Mouse (Mus musculus) forebrain, embryonic 15.5 days (tissue): Measurements from ENCODE around the gene Glra4. TPM values are rescaled to one million over a fixed set of nuclear protein-coding genes. Genes with fewer than 3 reads are reported as not detected.
A peak's percentile ranks its signal among the peaks of the same experiment; 100 is the strongest.

Experiments
- ATAC-seq: fragments of 200-750 bp; cut with Nextera tagmentation; replicated peaks from 2 replicates; pipeline ENCODE4 v1.8.0; 2017; ENCODE audit warnings: mild to moderate bottlenecking, moderate TSS enrichment, moderate library complexity
- H3K27ac ChIP-seq: fragments of 300-500 bp; sonication (generic); replicated peaks from 2 replicates; pipeline ENCODE4 v1.5.1; 2015; ENCODE audit warnings: mild to moderate bottlenecking, inconsistent platforms
- H3K27me3 ChIP-seq: fragments of 300-500 bp; sonication (generic); 2 replicates; pipeline ENCODE4 v1.6.1; 2015; ENCODE audit warnings: inconsistent platforms
- H3K36me3 ChIP-seq: fragments of 300-500 bp; sonication (generic); 2 replicates; pipeline ENCODE4 v1.6.1; 2015; ENCODE audit warnings: mild to moderate bottlenecking, inconsistent platforms
- H3K4me1 ChIP-seq: fragments of 300-500 bp; sonication (generic); 2 replicates; pipeline ENCODE4 v1.6.1; 2015; ENCODE audit warnings: inconsistent platforms
- H3K4me2 ChIP-seq: fragments of 300-500 bp; sonication (generic); replicated peaks from 2 replicates; pipeline ENCODE4 v1.6.1; 2015; ENCODE audit warnings: mild to moderate bottlenecking, inconsistent platforms
- H3K4me3 ChIP-seq: fragments of 300-500 bp; sonication (generic); 2 replicates; pipeline ENCODE4 v1.5.1; 2015; ENCODE audit warnings: mild to moderate bottlenecking, inconsistent platforms
- H3K9ac ChIP-seq: fragments of 300-500 bp; sonication (generic); replicated peaks from 2 replicates; pipeline ENCODE4 v1.6.1; 2015; ENCODE audit warnings: mild to moderate bottlenecking, inconsistent platforms
- H3K9me3 ChIP-seq: fragments of 300-500 bp; sonication (generic); 2 replicates; pipeline ENCODE4 v1.6.1; 2016; ENCODE audit warnings: inconsistent platforms
- WGBS: fragments of 180-500 bp; shearing (Covaris S2); methylation state at CpG from one replicate; pipeline ENCODE4 v1.1.7; 2015; ENCODE audit warnings: mixed read lengths; 5-methylcytosine and 5-hydroxymethylcytosine counted together
- polyA plus RNA-seq: library from polyadenylated mRNA; unstranded; fragments of >200 nt; fragmentation: Nextera tagmentation; extraction: Ambion mirVana; gene quantifications from 2 replicates; pipeline ENCODE4 v1.2.1, GENCODE M21; 2015

Gene Glra4
- polyA plus RNA-seq, result 0.17 TPM in 1 of 2 replicates, not detected in the other

DNA sequence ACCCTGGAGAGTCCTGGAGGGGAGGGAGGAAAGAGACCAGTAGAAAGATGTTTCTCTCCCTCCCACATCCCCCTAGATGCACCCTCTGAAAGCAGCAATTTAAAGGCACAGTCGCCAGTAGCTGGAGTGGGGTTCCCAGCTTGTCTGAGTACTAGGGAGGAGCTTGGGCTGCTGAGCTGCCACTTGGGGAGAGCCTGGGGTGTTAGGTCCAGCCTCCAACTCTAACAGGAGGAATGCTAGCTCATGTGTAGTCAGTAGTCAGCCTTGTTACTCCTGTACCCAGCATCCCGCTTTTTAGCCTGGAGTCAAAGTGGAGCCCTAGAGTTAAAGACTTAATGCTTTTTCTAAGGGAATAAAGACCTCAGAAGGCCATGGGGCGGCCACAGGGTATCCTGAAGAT lies at the start of gene Glra4:
Gene Glra4 (minus strand): TSS at position 101 of the 400 bp plus-strand sequence.
- Histone ChIP-seq H3K27me3 (no peaks in the 10 kb centered on the region), H3K4me2 (no peak within 1 kb of the TSS), H3K4me3 (no peak within 1 kb of the TSS), H3K36me3 (no peaks in the 10 kb centered on the region), H3K9me3 (no peaks in the 10 kb centered on the region), H3K9ac (no peak within 1 kb of the TSS), H3K27ac (no peak within 1 kb of the TSS), H3K4me1 (no peaks in the 10 kb centered on the region)
- ATAC-seq, result no peak
- WGBS, result 82% methylated on average over 3 of the region's 3 CpGs

DNA sequence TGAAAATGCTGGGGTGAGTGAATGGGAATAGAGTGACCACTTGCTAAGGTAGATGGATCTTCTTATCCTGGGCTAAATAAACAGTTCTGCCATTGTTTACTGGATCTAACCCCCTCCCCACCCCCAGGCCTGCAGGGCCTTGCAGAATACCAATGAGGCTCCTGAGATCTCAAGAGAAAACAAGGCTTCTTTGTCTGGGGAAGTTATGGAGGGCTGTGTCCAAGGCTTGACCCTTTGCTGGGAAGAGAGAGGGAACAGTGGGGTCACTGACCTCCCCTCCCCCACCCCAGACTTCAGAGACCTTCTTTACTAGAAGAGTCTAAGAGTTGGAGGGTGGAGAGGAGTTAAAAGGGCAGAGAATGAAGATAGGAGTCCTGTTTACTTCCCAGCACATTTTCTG lies 48.7 kb upstream of the Glra4 start:
- no peaks in the 10 kb centered on the region for H3K9me3 ChIP-seq
- no peak for ATAC-seq
- no peaks in the 10 kb centered on the region for H3K27me3 ChIP-seq
- no peak overlapping the region for H3K9ac ChIP-seq
- H3K27ac ChIP-seq, result no peak overlapping the region
- H3K4me3 ChIP-seq, result no peak overlapping the region
- H3K36me3 ChIP-seq, result no peaks in the 10 kb centered on the region
- H3K4me2 ChIP-seq, result no peak overlapping the region
- no peaks in the 10 kb centered on the region for H3K4me1 ChIP-seq

DNA sequence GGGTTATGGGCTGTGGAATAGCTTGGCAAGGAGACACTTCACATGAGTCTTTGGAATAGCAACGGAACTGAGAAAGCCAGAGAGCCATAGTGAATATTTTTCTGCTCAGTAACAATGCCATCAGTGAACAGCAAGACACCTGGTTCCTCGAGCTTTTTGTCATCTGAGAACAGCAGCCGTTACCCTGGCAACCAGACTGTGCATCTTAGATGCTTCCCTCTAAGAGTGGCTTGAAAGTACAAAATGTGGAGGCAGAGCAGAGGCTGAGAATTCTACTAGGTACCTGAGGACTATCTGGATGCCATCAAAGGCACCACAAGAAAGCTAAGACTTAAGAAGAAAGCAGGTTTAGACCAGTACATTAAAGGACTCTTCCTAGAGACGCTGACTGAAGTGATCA lies 45.1 kb upstream of the Glra4 start:
- H3K4me2 ChIP-seq, result no peak overlapping the region
- H3K4me1 ChIP-seq, result no peaks in the 10 kb centered on the region
- H3K27me3 ChIP-seq, result no peaks in the 10 kb centered on the region
- H3K9me3 ChIP-seq, result no peaks in the 10 kb centered on the region
- H3K9ac ChIP-seq, result no peak overlapping the region
- H3K27ac ChIP-seq, result peak overlapping the region; percentile 46
- whole genome bisulfite sequencing, result 65% methylated on average over 4 of the region's 4 CpGs
- no peaks in the 10 kb centered on the region for H3K36me3 ChIP-seq
- no peak overlapping the region for H3K4me3 ChIP-seq
- peak; percentile 35; the same call in 1 of the 2 replicates for ATAC-seq

DNA sequence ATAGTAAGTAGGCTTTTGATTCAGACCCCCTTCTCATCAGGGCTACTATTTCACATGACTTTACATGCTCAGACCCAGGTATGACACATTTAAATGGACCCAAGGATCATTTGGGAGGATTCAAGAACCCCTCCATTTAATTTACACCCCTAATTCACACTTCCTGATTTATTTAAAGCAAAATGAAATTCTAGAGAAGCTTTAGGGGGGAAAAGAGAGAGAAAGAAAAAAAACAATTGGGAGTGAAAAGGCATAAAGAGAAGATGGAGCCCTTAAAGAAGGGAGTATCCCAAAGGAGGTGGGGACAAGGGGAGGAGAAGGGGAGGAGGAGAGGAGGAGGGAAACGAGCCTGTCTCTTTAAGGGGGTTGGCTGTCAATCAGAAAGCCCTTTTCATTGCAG lies 42.4 kb upstream of the Glra4 start, which contains the start of gene Plp1:
Gene Plp1 (plus strand): TSS at position 301 of the 400 bp plus-strand sequence.
- Histone ChIP-seq H3K9me3 (no peaks in the 10 kb centered on the region), H3K27ac (no peak within 1 kb of the TSS), H3K36me3 (no peaks in the 10 kb centered on the region), H3K4me1 (no peaks in the 10 kb centered on the region), H3K4me2 (no peak within 1 kb of the TSS), H3K9ac (no peak within 1 kb of the TSS), H3K4me3 (no peak within 1 kb of the TSS), H3K27me3 (no peaks in the 10 kb centered on the region)
- 50% methylated on average over 1 of the region's 1 CpGs for WGBS
- ATAC-seq, result no peak

DNA sequence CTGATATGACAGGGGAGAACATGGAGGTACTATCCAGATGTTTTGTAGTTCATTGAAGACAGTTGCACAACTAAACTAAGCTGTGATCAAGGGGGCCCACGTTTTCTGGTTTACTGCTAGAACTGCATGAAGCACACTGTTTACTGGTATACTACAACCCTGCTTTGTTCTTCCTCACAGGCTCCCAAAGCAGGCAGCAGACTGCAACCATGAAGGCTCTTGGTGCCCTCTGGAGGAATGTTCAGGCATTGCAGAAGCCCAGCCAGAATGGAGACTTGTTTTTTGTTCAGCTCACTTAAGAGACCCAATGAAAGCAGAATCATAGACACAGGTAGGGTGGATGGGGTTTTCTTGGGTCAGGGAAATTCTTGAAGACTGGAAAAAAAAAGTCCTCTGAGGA lies 40.3 kb upstream of the Glra4 start:
- no peak overlapping the region for H3K9ac ChIP-seq
- 19% methylated on average over 1 of the region's 1 CpGs for WGBS
- H3K4me2 ChIP-seq, result no peak overlapping the region
- H3K27me3 ChIP-seq, result no peaks in the 10 kb centered on the region
- H3K36me3 ChIP-seq, result no peaks in the 10 kb centered on the region
- no peak overlapping the region for H3K4me3 ChIP-seq
- H3K9me3 ChIP-seq, result no peaks in the 10 kb centered on the region
- ATAC-seq, result peak; percentile 93
- no peaks in the 10 kb centered on the region for H3K4me1 ChIP-seq
- H3K27ac ChIP-seq, result 0 out of 2 replicates have a peak overlapping the region, but pooled peaks have one; percentile 23

DNA sequence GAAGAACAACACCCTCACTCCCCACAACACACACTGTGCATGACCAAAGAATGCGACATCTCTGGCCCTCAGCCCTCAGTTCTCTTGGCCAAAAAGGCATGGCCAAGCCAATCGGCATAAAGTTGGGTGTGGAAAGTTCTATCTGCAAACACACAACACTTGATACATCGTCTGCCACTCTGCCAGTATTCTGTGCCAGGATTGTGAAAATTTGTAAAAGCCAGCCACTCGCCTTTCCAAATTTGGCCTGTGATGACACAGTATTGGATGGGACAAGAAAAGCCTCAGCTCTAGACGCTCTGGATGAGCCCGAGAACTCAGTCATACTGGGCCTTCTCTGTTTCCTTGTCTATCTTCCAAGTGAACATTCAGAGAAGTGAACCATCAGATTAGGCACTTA lies 39.8 kb upstream of the Glra4 start:
- H3K4me1 ChIP-seq, result no peaks in the 10 kb centered on the region
- no peak overlapping the region for H3K9ac ChIP-seq
- H3K27me3 ChIP-seq, result no peaks in the 10 kb centered on the region
- WGBS, result 86% methylated on average over 6 of the region's 6 CpGs
- no peak overlapping the region for H3K4me2 ChIP-seq
- H3K9me3 ChIP-seq, result no peaks in the 10 kb centered on the region
- ATAC-seq, result 0 out of 2 replicates have a peak, but pooled peaks have one; percentile 8
- H3K27ac ChIP-seq, result 0 out of 2 replicates have a peak overlapping the region, but pooled peaks have one; percentile 23
- H3K4me3 ChIP-seq, result no peak overlapping the region
- H3K36me3 ChIP-seq, result no peaks in the 10 kb centered on the region

DNA sequence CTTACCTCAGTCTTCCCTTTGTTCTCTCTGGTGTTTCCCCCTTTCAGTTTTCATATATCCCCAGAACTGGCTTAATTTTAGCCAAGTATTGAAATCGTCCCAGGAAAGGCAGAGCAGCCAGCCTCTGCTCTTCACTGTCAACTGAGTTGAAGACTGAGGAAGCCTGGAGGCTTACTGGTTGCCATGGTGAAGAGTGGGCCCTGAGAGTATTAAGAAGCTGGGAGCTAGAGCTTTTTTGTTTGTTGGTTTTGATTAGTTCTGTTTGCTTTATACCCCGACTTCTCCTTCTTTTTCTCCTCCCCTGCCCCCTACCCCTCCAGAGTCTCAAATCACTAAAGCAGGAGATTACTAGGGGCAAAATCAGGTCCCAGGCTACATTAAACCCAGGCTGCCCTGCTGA lies 17.3 kb upstream of the Glra4 start:
- H3K27ac ChIP-seq, result no peak overlapping the region
- H3K4me1 ChIP-seq, result no peaks in the 10 kb centered on the region
- H3K9me3 ChIP-seq, result no peaks in the 10 kb centered on the region
- H3K4me2 ChIP-seq, result no peak overlapping the region
- no peak for ATAC-seq
- whole genome bisulfite sequencing, result 16% methylated on average over 2 of the region's 2 CpGs
- no peaks in the 10 kb centered on the region for H3K27me3 ChIP-seq
- H3K36me3 ChIP-seq, result no peaks in the 10 kb centered on the region
- H3K9ac ChIP-seq, result no peak overlapping the region
- no peak overlapping the region for H3K4me3 ChIP-seq

DNA sequence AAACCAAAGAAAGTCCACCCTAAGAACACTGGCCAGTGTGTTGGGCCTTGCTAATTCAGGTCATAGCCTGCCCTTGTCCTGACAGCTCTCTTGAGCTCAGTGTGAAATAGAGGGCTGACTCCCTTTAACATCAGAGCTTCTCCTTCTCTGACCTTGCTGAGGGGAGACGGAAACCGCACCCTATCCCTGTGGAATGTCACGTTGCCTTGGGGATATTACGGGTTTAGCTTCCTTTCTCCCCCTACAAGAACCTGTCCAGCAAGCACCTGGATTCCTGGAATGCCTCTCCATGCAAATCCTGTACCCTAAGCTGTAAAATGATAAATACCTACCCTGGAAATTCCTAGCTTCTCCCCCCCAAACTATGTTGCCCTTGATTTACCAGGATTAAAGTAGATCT lies 9.5 kb upstream of the Glra4 start:
- WGBS, result 83% methylated on average over 4 of the region's 4 CpGs
- ATAC-seq, result no peak
- no peak overlapping the region for H3K4me2 ChIP-seq
- no peak overlapping the region for H3K27ac ChIP-seq
- H3K4me1 ChIP-seq, result no peaks in the 10 kb centered on the region
- H3K4me3 ChIP-seq, result no peak overlapping the region
- H3K9me3 ChIP-seq, result no peaks in the 10 kb centered on the region
- H3K36me3 ChIP-seq, result no peaks in the 10 kb centered on the region
- H3K9ac ChIP-seq, result no peak overlapping the region
- no peaks in the 10 kb centered on the region for H3K27me3 ChIP-seq

DNA sequence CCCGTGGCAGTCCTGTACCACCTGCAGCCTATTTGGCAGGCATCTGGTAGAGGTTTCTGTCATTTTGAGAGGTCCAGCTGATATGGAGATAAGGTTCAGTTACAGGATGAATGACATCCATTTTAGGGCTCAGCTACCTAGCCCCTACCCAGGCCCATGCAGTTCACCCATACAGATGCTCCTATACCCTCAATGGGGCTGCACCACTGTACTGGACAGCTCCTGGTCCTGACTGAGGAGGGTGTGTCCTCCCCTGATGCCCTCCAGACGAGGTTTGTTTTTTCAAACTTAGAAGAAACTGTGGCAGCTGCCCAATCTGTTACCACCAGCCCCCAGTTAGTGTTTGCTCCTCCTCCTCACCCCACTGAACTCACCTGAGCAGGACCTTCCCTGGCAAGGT lies 679 bp downstream of the Glra4 start:
- H3K36me3 ChIP-seq, result no peaks in the 10 kb centered on the region
- no peak overlapping the region for H3K9ac ChIP-seq
- no peak overlapping the region for H3K4me3 ChIP-seq
- no peak overlapping the region for H3K4me2 ChIP-seq
- no peaks in the 10 kb centered on the region for H3K9me3 ChIP-seq
- no peak for ATAC-seq
- 59% methylated on average over 2 of the region's 2 CpGs for WGBS
- H3K27ac ChIP-seq, result no peak overlapping the region
- H3K4me1 ChIP-seq, result no peaks in the 10 kb centered on the region
- H3K27me3 ChIP-seq, result no peaks in the 10 kb centered on the region

DNA sequence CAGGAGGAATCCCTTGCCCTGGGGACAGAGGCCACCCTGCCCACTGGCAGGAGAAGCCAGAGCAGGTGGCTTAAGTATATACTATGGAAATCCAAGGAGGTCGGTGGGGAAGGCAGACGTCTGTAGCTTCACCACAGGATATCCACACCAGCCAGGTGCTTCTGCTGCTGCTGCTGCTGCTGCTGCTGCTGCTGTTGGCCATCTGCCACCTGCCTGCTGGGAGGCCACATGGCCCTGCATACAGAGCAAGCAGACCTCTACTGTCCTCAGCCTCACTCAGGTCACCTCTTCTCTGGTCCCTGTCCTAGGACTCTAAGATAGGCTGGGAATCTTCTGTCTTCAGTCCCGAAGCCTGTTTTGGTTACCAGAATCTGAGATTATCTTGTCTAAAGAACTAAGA lies 1.9 kb downstream of the Glra4 start:
- H3K9me3 ChIP-seq, result no peaks in the 10 kb centered on the region

DNA sequence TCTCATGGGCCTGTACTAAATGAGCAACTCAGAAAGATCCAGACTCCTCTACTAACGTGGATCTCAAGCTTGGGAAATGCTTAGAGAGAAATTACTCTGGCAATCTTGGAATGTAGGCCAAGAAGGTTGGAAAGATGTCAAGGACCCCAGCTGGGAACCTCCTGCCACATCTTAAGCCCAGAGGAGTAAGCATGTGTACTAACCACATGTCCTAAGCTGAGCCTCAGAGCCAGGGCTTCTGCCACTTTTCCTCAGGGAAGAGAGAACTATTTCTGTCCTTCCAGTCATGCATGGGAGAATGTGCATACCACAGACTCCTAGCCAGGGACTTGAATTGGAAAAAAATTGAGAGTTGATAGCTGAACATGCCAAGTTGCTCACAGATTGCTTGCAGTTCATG lies 6.9 kb downstream of the Glra4 start:
- Histone ChIP-seq H3K4me1 (no peaks in the 10 kb centered on the region), H3K9ac (no peak overlapping the region), H3K4me2 (no peak overlapping the region), H3K36me3 (no peaks in the 10 kb centered on the region), H3K27ac (no peak overlapping the region), H3K27me3 (no peaks in the 10 kb centered on the region), H3K4me3 (no peak overlapping the region), H3K9me3 (no peaks in the 10 kb centered on the region)
- no peak for ATAC-seq
- WGBS, result 56% methylated on average over 1 of the region's 1 CpGs

More for the DNA sequence above, 1.9 kb downstream of the Glra4 start:
- Histone ChIP-seq H3K4me2 (no peak overlapping the region), H3K27ac (no peak overlapping the region), H3K27me3 (no peaks in the 10 kb centered on the region), H3K9ac (no peak overlapping the region), H3K4me3 (no peak overlapping the region), H3K4me1 (no peaks in the 10 kb centered on the region), H3K36me3 (no peaks in the 10 kb centered on the region)
- 81% methylated on average over 3 of the region's 3 CpGs for WGBS
- ATAC-seq, result no peak

DNA sequence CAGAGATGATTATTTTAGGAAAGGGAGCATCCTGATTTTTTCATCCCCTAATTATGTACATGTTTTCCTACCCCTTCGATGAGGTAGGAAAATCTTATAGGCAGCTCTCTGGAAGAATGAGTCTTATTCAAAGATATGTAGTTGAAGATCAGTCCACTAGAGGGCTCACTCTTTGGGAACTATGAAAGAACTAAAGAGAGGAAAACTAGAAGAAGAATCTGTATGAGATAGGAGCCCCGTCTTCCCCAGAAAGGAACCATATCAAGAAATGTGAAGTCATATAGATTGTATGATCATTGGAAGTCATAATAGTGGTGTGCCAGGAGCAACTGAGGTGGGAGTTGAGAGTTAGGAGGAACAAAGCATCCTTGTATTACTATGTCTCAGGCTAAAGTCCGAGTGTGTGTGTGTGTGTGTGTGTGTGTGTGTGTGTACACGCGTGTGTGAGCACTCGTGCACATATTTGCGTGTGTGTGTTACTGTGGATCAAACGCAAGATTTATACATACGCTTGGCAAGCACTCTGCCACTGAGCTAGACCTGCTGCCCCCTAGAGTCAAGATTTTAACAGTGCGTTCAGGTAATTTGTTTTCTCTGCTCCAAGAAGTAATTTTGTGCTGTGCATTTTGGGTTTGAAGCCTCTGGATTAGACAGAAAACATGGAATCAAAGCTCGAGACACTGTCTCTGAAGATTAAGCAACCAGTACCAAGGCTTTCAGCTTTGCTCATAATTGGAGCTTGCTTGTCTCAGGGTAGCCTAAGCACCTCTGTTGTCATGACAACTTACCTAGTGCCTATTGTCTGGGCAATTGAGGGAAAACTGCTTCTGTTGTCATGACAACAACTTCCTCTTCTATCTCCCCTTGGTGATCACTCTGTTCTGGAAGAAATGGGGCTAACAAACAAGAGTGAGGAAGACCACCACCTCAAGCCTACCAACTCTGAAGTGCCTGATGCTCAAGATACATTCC lies 18.6 kb downstream of the Glra4 start:
- Histone ChIP-seq H3K27me3 (no peaks in the 10 kb centered on the region), H3K4me2 (no peak overlapping the region), H3K4me3 (no peak overlapping the region), H3K9ac (no peak overlapping the region), H3K36me3 (0 out of 2 replicates have a peak, but pooled peaks cover 3% of the 10 kb centered on the region), H3K27ac (no peak overlapping the region), H3K4me1 (no peaks in the 10 kb centered on the region), H3K9me3 (no peaks in the 10 kb centered on the region)
- WGBS, result 65% methylated on average over 11 of the region's 11 CpGs
- peak; percentile 80 for ATAC-seq
